Mouse (Mus musculus): ENCODE results near the gene Hdc.
A peak's percentile ranks its signal among the peaks of the same experiment; 100 is the strongest.
"Not testable (repeated sequence)": the region's sequence is repeated elsewhere in the genome, so short reads cannot be mapped to it uniquely, and the experiment has no call there.

Hdc gene

GRCm38 (mm10) chr2:126619249-126619704, at the start of gene Hdc:
Gene Hdc (minus strand): TSS chr2:126619299.
- no peak for DNase-seq

DNA sequence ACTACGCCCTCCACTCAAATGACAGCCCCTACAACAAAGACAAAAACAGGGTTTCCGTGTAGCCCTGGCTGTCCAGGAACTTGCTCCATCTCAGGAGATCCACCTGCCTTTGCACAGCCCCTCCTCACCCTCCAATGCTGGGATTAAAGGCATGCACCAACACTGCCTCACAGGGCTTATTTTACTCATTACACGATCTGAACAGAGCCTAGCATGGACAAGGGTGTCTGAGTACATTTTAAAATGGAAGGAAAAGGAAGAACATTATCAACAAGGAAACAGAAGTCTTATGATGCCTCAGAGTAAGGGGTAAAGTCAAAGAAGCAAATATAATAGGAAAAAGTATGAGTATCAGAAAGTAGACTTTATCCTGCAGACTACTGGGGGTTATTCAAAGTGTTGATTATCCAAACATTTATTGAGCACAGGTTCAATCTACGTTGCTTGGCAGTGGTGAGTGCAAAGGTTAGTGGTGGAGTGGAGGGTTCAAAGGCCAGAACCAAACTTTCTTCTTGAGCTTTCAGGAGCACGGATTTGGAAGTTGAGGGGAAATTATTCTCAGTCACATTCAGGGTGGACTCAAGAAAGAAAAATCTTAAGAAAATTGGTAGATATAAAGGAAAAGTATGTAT, 49.6 kb upstream of the Hdc start:
- no peak for DNase-seq

GRCm38 (mm10) chr2:126665984-126666383, 46.9 kb upstream of the Hdc start:
- no peak for DNase-seq

- DNase-seq, result peak; percentile 49
Measured at GRCm38 (mm10) chr2:126663481-126663880, 44.4 kb upstream of the Hdc start.

- DNase-seq, result no peak
Measured at GRCm38 (mm10) chr2:126652929-126653328, 33.8 kb upstream of the Hdc start.

GRCm38 (mm10) chr2:126647762-126648161, 28.7 kb upstream of the Hdc start:
- DNase-seq, result no peak

GRCm38 (mm10) chr2:126646461-126646860, 27.4 kb upstream of the Hdc start:
- DNase-seq, result no peak

GRCm38 (mm10) chr2:126644768-126645167, 25.7 kb upstream of the Hdc start:
- DNase-seq, result no peak

- no peak for DNase-seq
Measured at GRCm38 (mm10) chr2:126640298-126640697, 21.2 kb upstream of the Hdc start.

DNA sequence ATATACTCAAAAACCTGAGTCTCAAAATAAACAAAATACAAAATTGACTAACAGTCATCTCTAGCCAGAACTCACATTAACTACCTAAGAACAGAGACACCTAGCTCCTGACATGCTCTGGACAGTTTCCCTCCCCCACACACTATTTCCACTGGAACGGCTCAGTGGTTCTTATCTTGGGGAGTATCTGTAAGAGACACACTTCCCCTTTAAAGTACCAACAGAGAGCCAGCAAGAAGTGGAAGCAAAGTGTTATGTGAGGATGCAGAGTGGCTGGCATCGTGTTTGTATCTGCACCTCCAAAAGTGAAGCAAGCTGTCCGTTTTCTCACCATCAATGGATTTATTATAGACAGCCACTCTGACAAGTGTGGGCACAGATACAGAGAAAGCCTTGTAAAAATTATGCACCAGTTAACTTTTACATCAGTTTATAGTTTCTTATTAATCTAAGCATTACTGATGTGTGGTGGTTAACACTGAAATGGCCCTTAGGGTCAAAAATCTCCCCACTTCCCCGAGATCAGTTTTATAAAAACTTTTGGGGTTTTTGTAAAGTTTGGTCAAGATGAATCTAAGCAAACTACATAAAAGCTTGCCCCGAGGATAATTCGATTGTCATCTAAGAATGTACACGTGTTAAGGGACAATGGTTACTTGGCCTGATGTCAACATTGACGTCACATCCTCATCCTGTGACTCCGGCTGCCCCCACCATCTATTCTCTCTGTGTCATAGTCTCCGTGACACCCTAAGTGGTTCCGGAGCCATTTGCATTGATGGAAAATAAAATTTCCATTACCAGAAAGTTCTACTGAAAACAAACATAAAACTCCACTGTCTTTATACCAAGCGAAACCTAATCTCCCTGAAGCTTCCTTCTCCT, 17.1 kb upstream of the Hdc start:
- DNase-seq, result peak; percentile 77

DNA sequence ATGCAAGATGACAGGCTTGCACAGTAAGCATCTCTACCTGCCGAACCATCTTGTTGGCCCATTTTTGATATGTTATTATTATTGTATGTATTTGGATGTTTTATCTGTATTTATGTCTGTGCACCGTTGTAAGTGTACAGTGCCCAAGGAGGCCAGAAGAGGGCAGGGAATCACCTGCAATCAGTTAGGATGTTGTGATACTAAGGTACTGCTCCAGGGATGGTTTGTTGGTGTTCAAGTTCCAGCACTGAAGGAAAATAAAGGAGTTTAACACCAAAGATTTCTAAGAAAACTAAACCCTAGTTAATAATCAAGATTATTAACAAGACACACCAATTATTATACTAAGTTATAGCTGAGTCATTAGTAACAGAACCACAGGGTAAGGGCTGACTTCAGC, 14.1 kb upstream of the Hdc start:
- no peak for DNase-seq

GRCm38 (mm10) chr2:126628455-126628995, 9.4 kb upstream of the Hdc start:
- DNase-seq, result no peak

DNA sequence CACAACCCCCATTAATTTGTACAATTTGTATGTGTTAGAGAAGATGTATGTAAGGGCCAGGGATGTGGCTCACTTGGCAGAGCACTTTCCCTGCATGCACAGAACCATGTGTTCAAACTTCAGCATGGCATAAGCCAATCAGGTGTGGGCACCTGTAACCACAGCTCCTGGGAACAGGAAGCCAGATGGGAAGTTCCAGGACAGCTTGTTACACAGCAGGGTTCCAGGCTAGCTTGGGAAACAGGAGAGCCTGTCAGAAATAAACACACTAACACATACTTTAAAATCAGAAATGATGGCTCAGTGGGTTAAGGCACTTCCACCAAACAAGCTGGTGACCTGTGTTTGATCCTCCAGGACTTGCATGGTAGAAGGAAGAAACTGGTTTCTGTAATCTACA, 4.0 kb upstream of the Hdc start:
- DNase-seq, result no peak

DNA sequence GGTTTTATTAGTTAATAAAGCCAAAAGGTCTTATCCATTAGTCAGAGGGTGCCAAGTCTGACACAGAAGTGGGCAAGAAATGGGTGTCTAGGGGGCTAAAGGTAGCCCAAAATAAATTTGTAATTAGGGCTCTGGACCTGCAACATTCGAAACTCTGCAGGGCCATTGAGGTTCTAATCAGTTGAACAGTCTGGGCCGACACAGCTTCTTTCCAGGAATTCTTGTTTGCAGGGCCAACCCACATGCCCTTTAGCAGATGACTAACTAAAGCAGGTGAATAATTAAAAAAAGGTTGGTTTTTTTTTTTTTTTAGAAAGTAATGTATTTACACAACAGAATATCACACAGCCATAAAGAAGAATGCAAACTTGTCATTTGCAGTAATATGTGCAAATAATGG, 3.4 kb upstream of the Hdc start:
- no peak for DNase-seq

GRCm38 (mm10) chr2:126618470-126619179, 474 bp downstream of the Hdc start:
- DNase-seq, result peak; percentile 32

DNA sequence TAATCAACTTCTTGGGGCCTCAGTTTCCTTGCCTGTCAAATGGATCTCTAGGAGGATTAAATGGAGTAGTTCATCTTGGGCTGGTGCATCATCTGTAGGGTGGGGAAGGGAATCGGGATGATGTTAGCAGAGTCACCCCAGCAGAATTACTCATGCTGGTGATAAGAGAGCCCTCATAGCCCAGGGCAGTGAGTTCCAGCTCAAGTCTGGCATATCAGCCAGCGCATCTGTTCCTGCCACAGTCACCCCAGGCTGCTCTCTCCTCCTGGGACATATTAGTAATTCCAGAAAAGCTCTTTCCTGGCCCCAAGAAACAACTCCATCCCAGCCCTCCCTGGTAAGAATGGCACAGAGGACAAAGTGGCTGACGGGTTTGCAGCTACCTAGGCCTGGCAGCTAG, 3.7 kb downstream of the Hdc start:
- no peak for DNase-seq

DNA sequence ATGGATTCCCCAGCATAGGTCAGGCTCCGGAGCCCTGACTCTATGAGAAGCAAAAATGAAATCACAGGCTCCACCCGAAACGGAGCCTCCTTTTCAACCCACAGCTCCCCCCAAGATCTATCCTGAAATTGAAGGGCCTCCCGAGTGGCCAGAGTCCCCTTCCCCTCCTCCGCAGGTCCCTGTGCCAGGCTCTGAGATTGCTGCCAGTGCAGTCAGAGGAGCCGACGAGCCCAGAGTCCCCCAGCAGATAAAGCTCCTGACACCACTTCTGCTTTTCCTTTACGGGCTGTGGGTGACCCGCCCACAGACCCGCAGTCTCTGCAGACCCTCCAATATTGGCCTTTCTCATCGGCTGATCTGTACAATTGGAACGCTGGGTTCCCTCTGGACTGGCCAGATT, 9.5 kb downstream of the Hdc start:
- not testable (repeated sequence) for DNase-seq

GRCm38 (mm10) chr2:126607553-126608203, 11.4 kb downstream of the Hdc start:
- DNase-seq, result peak; percentile 41

GRCm38 (mm10) chr2:126606688-126607062, 12.4 kb downstream of the Hdc start:
- no peak for DNase-seq

- no peak for DNase-seq
Measured at GRCm38 (mm10) chr2:126606061-126606687, 12.9 kb downstream of the Hdc start.

DNA sequence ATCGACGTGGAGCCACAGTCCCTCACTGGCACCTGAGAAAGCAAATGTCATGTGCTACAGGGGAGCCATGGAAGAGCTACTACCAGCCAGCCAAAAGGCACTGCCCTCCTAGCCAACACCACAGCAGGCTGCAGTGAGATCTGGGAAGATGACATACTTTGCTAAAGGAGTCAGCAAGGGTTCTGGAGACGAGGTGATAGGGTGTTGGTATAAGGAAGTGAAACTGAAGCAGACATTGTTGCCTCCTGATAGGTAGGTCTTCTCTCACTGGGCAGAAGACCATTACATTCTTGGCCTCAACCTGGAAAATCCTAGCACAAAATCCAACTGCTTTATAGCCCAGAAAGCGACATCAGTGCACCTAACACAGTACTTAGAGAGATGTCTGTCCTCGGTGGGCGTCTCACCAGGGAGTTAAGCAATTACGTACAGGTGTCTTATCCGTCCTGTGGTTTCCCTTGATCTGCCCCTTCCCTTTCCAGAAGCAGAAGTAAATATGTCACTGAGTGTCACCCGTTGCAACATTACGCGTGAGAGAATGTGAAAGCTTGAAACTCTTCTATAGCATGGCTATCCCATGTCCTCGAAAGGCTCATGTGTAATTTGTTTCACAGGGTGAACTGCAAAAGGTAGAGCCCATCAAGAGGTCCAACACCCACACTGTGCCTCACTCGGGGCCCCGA, 17.0 kb downstream of the Hdc start:
- no peak for DNase-seq

DNA sequence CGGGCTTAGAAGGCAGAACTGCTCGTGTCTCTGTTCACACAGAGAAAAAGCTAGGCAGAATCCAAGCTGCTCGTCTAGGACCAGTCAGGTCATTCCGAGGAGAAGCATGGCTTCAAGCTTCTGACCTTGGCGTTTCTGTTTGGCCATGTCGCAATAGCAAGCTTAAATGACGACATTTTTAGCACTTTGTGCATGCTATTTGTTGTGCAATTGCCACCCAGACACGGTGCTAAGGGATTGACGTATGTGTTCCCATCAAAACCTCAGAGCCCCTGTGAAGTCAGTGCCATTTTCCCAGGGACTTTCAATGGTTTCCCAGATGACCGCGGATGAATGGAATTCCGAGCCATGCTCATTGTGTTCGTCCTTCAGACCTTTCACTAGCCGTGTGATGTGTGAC, 18.6 kb downstream of the Hdc start:
- peak; percentile 32 for DNase-seq

Measured in lung, postnatal 10 days (tissue).